Mouse (Mus musculus) v-Abl transformed pro-B cells (cell line): Measurements from ENCODE around the gene Dgkh.
"Not testable (repeated sequence)": the region's sequence is repeated elsewhere in the genome, so short reads cannot be mapped to it uniquely, and the experiment has no call there.

Experiments
- in situ Hi-C, 2 experiments: fragments of 400-800 bp; cut with MboI; formaldehyde crosslinking; loops; one replicate each; pipeline ENCODE4 v1.15.1; 2025; ENCODE audit not compliant: unreplicated experiment in 2 of 2

The Dgkh gene

GRCm38 (mm10) chr14:78563211-78563610, 169.4 kb downstream of the Dgkh start:
- in situ Hi-C loops, result no loop called here

GRCm38 (mm10) chr14:78562121-78562520, 170.5 kb downstream of the Dgkh start:
- in situ Hi-C loops, result no loop called here

GRCm38 (mm10) chr14:78559042-78559441, 173.5 kb downstream of the Dgkh start:
- in situ Hi-C loops, result no loop called here

- in situ Hi-C loops, result not testable (repeated sequence)
Measured at GRCm38 (mm10) chr14:78554830-78555229, 177.7 kb downstream of the Dgkh start.

GRCm38 (mm10) chr14:78553661-78554060, 178.9 kb downstream of the Dgkh start:
- in situ Hi-C loops, result no loop called here

GRCm38 (mm10) chr14:78548807-78549206, 183.8 kb downstream of the Dgkh start:
- in situ Hi-C loops, result no loop called here

- in situ Hi-C loops, result no loop called here
Measured at GRCm38 (mm10) chr14:78541319-78541718, 191.3 kb downstream of the Dgkh start.

GRCm38 (mm10) chr14:78539821-78540220, 192.8 kb downstream of the Dgkh start:
- in situ Hi-C loops, result no loop called here

- in situ Hi-C loops, result no loop called here
Measured at GRCm38 (mm10) chr14:78538572-78539320, 193.8 kb downstream of the Dgkh start.

GRCm38 (mm10) chr14:78537551-78537950, 195.0 kb downstream of the Dgkh start:
- in situ Hi-C loops, result no loop called here

GRCm38 (mm10) chr14:78536281-78537165, 196.1 kb downstream of the Dgkh start, which contains the start of gene Akap11:
Akap11 (minus strand) TSS chr14:78536808.
- in situ Hi-C loops, result no loop called here

GRCm38 (mm10) chr14:78535366-78535765, 197.2 kb downstream of the Dgkh start:
- in situ Hi-C loops, result no loop called here

GRCm38 (mm10) chr14:78534651-78535050, 197.9 kb downstream of the Dgkh start:
- in situ Hi-C loops, result no loop called here

GRCm38 (mm10) chr14:78533701-78534100, 198.9 kb downstream of the Dgkh start:
- in situ Hi-C loops, result no loop called here

- in situ Hi-C loops, result no loop called here
Measured at GRCm38 (mm10) chr14:78532345-78532744, 200.2 kb downstream of the Dgkh start.

GRCm38 (mm10) chr14:78530256-78530655, 202.3 kb downstream of the Dgkh start:
- in situ Hi-C loops, result no loop called here

GRCm38 (mm10) chr14:78528461-78529425, 203.8 kb downstream of the Dgkh start:
- in situ Hi-C loops, result no loop called here

GRCm38 (mm10) chr14:78526907-78527306, 205.7 kb downstream of the Dgkh start:
- in situ Hi-C loops, result no loop called here

- in situ Hi-C loops, result no loop called here
Measured at GRCm38 (mm10) chr14:78526475-78526874, 206.1 kb downstream of the Dgkh start.
